Mouse (Mus musculus) bone marrow, adult 2 months (tissue): ENCODE measurements around the gene Hnrnpa3. TPM values are rescaled to one million over a fixed set of nuclear protein-coding genes. Genes with fewer than 3 reads are reported as not detected.

Source experiments
- H3K27ac ChIP-seq: fragments of 200-500 bp; 2 replicates; pipeline ENCODE4 v1.5.1; 2012; ENCODE audit warnings: low read depth, mild to moderate bottlenecking, control low read depth, inconsistent platforms, low read length; ENCODE audit not compliant: control insufficient read depth, poor library complexity, insufficient read depth
- H3K4me1 ChIP-seq: fragments of 200-500 bp; 2 replicates; pipeline ENCODE4 v1.6.1; 2011; ENCODE audit warnings: low read length; ENCODE audit not compliant: control insufficient read depth, insufficient read depth
- H3K4me3 ChIP-seq: fragments of 200-500 bp; replicated peaks from 2 replicates; pipeline ENCODE3; 2011; ENCODE audit warnings: mild to moderate bottlenecking, low read depth, low read length, control low read depth; ENCODE audit not compliant: control insufficient read depth
- CTCF ChIP-seq: fragments of 200-500 bp; IDR thresholded peaks from 2 replicates; pipeline ENCODE4 v1.5.1; 2011; ENCODE audit warnings: low read length, control low read depth; ENCODE audit not compliant: control insufficient read depth, insufficient read depth
- POLR2A ChIP-seq: fragments of 200-500 bp; IDR thresholded peaks from 2 replicates; pipeline ENCODE4 v1.6.1; 2011; ENCODE audit warnings: low read depth, mild to moderate bottlenecking, control low read depth, low read length, borderline replicate concordance; ENCODE audit not compliant: control insufficient read depth
- WGBS: fragments of 180-500 bp; shearing (Covaris S2); methylation state at CpG from one replicate; pipeline ENCODE4 v1.1.7; 2018; 5-methylcytosine and 5-hydroxymethylcytosine counted together
- polyA plus RNA-seq: library from polyadenylated mRNA; stranded (reverse); fragments of >200 nt; gene quantifications from 2 replicates; pipeline ENCODE4 v1.2.4, GENCODE M21; 2011; ENCODE audit warnings: low replicate concordance; ENCODE audit not compliant: missing spikeins, insufficient read depth, insufficient read length

Gene Hnrnpa3
- polyA plus RNA-seq, 1 experiment: 408 TPM

GRCm38 (mm10) chr2:75698007-75698406, 38.9 kb downstream of the Hnrnpa3 start:
- peaks cover 9% of the 10 kb centered on the region for H3K4me1 ChIP-seq
- H3K4me3 ChIP-seq: no peak overlapping the region
- H3K27ac ChIP-seq: no peak overlapping the region
- 9% methylated on average over 4 of the region's 4 CpGs for WGBS
- TF ChIP-seq POLR2A (no peak), CTCF (no peak)

- TF ChIP-seq CTCF (no peak), POLR2A (no peak)
- 86% methylated on average over 3 of the region's 3 CpGs for WGBS
- H3K4me3 ChIP-seq: no peak overlapping the region
- H3K4me1 ChIP-seq: peaks cover 9% of the 10 kb centered on the region
- H3K27ac ChIP-seq: no peak overlapping the region
Observed at GRCm38 (mm10) chr2:75698874-75699273, 39.8 kb downstream of the Hnrnpa3 start.

DNA sequence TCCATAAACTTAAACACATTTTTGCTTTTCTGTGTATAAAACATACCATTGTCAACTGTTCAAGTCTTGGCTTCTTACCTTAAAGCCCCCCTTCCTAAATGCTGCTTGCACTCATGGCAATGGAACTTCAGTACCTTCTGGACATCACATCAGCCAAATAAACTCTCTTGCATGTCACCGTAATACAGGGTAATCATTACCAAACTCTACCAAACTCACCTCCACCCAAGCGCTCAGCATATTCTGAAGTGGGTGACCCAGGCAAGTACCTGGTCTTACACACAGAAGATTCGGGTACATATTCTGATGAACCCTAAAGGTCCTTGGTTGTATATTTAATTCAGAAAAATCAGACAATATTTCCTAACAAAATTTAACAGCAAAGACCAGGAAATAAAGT, 41.5 kb downstream of the Hnrnpa3 start:
- no peak overlapping the region for H3K4me3 ChIP-seq
- H3K4me1 ChIP-seq: peaks cover 9% of the 10 kb centered on the region
- 86% methylated on average over 3 of the region's 3 CpGs for WGBS
- no peak overlapping the region for H3K27ac ChIP-seq
- no peak for TF ChIP-seq CTCF
- TF ChIP-seq POLR2A: no peak

DNA sequence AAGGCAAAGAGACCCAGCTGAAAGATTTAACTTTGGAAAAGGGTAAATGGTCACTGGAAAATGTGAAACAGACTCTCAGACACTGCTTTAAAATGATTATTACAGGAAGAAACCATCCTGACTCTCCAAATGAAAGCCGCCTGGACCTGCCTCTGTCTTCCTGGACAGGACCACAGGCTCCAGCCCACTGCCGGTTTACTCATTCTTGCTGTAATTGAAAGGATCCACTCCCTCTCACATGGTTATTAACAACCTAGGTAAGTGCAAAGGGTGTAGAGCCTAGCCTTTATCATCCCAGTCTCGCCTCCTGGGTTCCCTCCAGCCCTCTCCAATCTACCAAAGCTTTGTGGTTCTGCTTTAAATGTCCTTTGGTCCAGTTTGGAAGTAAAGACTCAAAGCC, 42.1 kb downstream of the Hnrnpa3 start:
- WGBS: 45% methylated on average over 3 of the region's 3 CpGs
- TF ChIP-seq CTCF: no peak
- no peak for TF ChIP-seq POLR2A
- no peak overlapping the region for H3K27ac ChIP-seq
- no peak overlapping the region for H3K4me3 ChIP-seq
- peaks cover 8% of the 10 kb centered on the region for H3K4me1 ChIP-seq

DNA sequence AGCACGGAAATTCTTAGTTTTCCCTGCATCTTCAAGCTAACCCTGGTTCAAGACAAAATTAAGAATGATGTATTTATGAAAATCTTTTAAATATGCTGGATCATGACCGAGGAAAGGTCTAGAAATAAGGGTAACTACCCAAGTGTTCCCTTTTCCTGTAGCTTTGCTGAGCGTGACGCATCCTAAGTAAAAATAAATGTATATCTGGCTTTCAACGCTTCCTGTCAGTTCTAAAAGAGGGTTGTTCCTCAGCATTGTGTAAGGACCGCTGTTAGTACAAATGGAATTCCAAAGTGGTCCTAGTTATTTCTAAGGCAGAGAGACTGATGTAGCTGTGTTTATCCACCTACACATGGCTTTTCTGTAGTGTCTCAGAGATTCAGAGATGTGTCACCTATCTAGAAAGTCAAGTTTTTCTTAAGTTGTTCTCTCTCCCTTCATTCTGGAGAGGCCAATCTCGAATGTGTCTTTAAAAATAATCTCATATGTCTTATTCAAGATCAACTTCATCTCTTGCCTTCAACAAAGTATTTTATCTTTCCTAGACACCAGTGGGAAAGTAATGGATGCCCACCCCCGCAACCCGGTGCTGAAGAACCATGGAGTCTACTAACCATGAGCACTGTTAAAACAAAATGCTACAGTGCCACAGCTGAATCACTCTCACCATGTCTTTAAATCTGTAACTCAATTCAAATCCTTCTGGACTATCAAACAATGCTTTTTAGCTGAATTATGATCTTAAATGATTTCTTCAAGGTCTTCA, 42.9 kb downstream of the Hnrnpa3 start:
- H3K4me1 ChIP-seq: peaks cover 7% of the 10 kb centered on the region
- 24% methylated on average over 9 of the region's 9 CpGs for WGBS

GRCm38 (mm10) chr2:75702588-75702976, 43.5 kb downstream of the Hnrnpa3 start:
- Histone ChIP-seq H3K4me1 (peaks cover 6% of the 10 kb centered on the region), H3K4me3 (peak overlapping the region; percentile 89), H3K27ac (no peak overlapping the region)
- TF ChIP-seq CTCF (no peak), POLR2A (no peak)
- 3% methylated on average over 5 of the region's 5 CpGs for WGBS

More for the DNA sequence above, 42.9 kb downstream of the Hnrnpa3 start:
- Histone ChIP-seq H3K27ac (no peak overlapping the region), H3K4me3 (peak overlapping the region; percentile 58)
- TF ChIP-seq POLR2A (no peak), CTCF (no peak)

DNA sequence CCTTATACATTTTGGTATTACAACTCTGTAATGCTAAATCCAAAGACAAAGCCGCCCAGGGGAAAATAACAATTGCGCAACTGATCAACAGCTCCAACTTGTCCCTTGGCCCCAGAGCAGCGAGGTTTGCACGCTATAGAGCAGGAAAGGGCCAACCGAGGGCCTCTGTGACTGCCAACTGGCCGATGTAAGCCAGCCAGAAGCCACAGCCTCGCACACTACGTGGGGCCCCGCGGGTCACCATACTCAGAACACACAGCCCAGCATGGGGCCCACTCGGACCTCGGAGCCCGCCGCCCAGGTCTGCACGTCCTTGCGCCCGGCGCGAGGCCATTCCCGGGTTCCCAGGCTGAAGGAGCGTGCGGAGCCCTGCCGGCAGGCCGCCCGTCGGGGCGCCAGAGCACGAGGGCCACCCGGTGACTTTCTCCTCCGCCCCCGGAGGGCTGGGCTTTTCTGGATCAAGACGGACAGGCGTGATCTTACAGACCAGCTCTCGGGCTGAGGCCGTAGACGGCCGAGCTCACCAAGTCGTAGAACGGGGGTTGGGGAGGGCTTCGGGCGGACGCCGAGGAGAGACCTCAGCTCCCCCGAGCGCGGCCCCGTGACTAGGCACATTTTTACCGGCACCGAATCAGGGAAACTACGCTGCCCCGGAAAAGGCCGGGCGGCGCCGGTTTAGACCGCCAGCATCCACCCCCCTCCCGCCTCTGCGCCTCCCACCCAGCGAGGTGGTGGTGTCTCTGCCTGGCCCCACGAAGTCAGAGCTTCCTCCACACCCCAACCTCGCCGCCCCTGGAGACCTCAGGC, 44.5 kb downstream of the Hnrnpa3 start:
- H3K4me3 ChIP-seq: peak overlapping the region; percentile 89
- TF ChIP-seq POLR2A: peak; percentile 59; the same call in 1 of the 2 replicates
- TF ChIP-seq CTCF: no peak
- peak overlapping the region; percentile 99 for H3K27ac ChIP-seq
- peaks cover 4% of the 10 kb centered on the region for H3K4me1 ChIP-seq
- WGBS: under 1% methylated on average over 62 of the region's 62 CpGs

DNA sequence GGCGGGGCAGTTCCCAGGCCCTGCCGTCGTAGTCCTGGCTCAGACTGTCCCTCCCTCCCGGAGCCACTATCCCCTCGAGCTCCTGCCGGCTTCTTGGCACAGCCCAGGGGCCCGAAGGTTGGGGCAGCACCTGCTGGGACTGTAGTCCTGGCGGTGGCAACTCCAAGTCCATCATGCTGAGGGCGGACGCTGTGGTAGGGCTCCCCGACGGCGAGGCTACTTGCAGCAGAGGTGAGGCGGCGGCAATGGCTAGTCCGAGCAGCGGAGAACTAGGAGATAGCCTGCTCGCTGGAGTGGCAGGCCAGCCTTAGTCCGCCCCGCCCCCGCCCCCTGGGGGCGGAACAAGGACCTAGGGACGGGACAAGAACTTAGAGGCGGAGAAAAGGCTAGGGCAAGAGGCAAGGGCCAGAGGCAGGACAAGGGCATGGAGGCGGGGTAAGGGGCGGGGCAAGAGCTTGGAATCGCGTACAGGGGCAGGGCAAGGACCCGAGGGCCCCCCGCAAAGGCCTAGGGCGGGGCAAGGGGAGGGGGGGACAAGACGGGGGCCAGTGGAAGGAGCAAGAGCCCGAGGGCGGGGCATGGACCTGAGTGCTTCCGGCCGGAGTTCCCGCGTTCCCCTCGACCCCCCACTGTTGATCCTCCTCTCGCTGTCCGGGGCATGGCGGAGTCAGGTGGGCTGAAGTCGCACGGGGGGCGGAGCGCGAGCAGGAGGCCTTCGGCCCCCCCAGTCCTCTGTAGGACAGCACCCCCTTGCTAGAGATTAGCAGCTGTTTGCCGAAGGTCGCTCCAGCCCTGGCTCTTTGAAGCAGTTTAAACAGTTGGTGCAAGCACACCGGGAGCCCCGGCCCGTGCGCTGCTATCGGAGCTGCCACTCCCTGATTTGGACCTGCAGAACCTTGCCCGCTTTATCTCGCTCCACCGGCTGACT, 45.4 kb downstream of the Hnrnpa3 start, which contains the start of gene Nfe2l2:
Gene Nfe2l2, minus strand, starts transcription at position 408 of the 928 bp plus-strand sequence.
- under 1% methylated on average over 58 of the region's 58 CpGs for WGBS
- H3K4me1 ChIP-seq: peaks cover 1% of the 10 kb centered on the region
- H3K27ac ChIP-seq: peak within 1 kb of the TSS; percentile 99
- TF ChIP-seq POLR2A: peak; percentile 99
- peak; percentile 23; the same call in 1 of the 2 replicates for TF ChIP-seq CTCF
- peak within 1 kb of the TSS; percentile 89 for H3K4me3 ChIP-seq
